Comparison of ENCODE assay signal across 8 mouse cellular contexts in genomic region chr10:82762756-82763681, GRCm38 (mm10). TPM values are rescaled to one million over a fixed set of nuclear protein-coding genes. Genes with fewer than 3 reads are reported as not detected.
DNase-seq lines count a peak whose midpoint lies in the region; ATAC-seq and TF ChIP-seq lines count a peak whose summit lies in the region.

No protein-coding gene starts in this region.

- no peaks in the 10 kb centered on the region for H3K27me3 ChIP-seq in heart, embryonic 10.5 days (ENCODE audit: insufficient read depth, poor library complexity, severe bottlenecking)
- no peaks in the 10 kb centered on the region for H3K27me3 ChIP-seq in embryonic facial prominence, embryonic 15.5 days
- H3K27me3 ChIP-seq in hindbrain, postnatal 0 days (ENCODE audit: insufficient read depth, low read length): no peaks in the 10 kb centered on the region
- H3K27me3 ChIP-seq in liver, embryonic 14.5 days (ENCODE audit: control insufficient read depth, insufficient read depth, low read length): no peaks in the 10 kb centered on the region
- no peaks in the 10 kb centered on the region for H3K27me3 ChIP-seq in neural tube, embryonic 15.5 days (replicated peaks)

- peaks cover 36% of the 10 kb centered on the region for H3K36me3 ChIP-seq in heart, embryonic 10.5 days
- H3K36me3 ChIP-seq in embryonic facial prominence, embryonic 15.5 days: peaks cover 30% of the 10 kb centered on the region
- peaks cover 10% of the 10 kb centered on the region; the same call in 1 of the 2 replicates for H3K36me3 ChIP-seq in hindbrain, postnatal 0 days (ENCODE audit: insufficient read depth, low read length)
- peaks cover 25% of the 10 kb centered on the region for H3K36me3 ChIP-seq in liver, embryonic 14.5 days (replicated peaks; ENCODE audit: control insufficient read depth, insufficient read depth, low read depth)
- peaks cover 20% of the 10 kb centered on the region for H3K36me3 ChIP-seq in neural tube, embryonic 15.5 days

- no peak for TF ChIP-seq EP300 in liver, embryonic 14.5 days (IDR thresholded peaks at IDR 0.05; ENCODE audit: low read depth)

- H3K4me3 ChIP-seq in heart, embryonic 10.5 days: peak overlapping the region; percentile 94
- peak overlapping the region; percentile 84 for H3K4me3 ChIP-seq in embryonic facial prominence, embryonic 15.5 days (replicated peaks)
- peak overlapping the region; percentile 88 for H3K4me3 ChIP-seq in hindbrain, postnatal 0 days (ENCODE audit: low read length)
- peak overlapping the region; percentile 72 to 85 for H3K4me3 ChIP-seq in liver, embryonic 14.5 days (ENCODE audit: insufficient read depth in 1 of 2, low read depth in 2 of 2, low read length in 2 of 2)
- peak overlapping the region; percentile 87 for H3K4me3 ChIP-seq in neural tube, embryonic 15.5 days (replicated peaks)

- H3K4me1 ChIP-seq in heart, embryonic 10.5 days: peaks cover 20% of the 10 kb centered on the region
- H3K4me1 ChIP-seq in embryonic facial prominence, embryonic 15.5 days: peaks cover 27% of the 10 kb centered on the region
- peaks cover 20% of the 10 kb centered on the region; the same call in 1 of the 2 replicates for H3K4me1 ChIP-seq in hindbrain, postnatal 0 days (ENCODE audit: insufficient read depth, low read length)
- H3K4me1 ChIP-seq in liver, embryonic 14.5 days (replicated peaks; ENCODE audit: control insufficient read depth in 2 of 2, insufficient read depth in 2 of 2, low read length in 1 of 2): peaks cover 9 to 32% of the 10 kb centered on the region in 2 experiments; a peak in 3 of 4 replicates
- peaks cover 45% of the 10 kb centered on the region for H3K4me1 ChIP-seq in neural tube, embryonic 15.5 days

- no peak for TF ChIP-seq CTCF in hindbrain, postnatal 0 days (IDR thresholded peaks at IDR 0.05; ENCODE audit: low read depth)
- TF ChIP-seq CTCF in liver, embryonic 14.5 days (IDR thresholded peaks at IDR 0.05; ENCODE audit: low read depth): no peak

- 0 out of 2 replicates have a peak, but pooled peaks have one; percentile 4 for ATAC-seq in embryonic facial prominence, embryonic 15.5 days (ENCODE audit: insufficient number of reproducible peaks, low FRiP score, low TSS enrichment, low read depth)
- ATAC-seq in hindbrain, postnatal 0 days: peak; percentile 15
- ATAC-seq in liver, embryonic 14.5 days (ENCODE audit: insufficient read depth): 0 out of 2 replicates have a peak, but pooled peaks have one; percentile 11
- ATAC-seq in neural tube, embryonic 15.5 days (ENCODE audit: low FRiP score): peak; percentile 45

- WGBS in heart, embryonic 10.5 days: under 1% methylated on average over 44 of the region's 48 CpGs
- WGBS in embryonic facial prominence, embryonic 15.5 days: under 1% methylated on average over 48 of the region's 48 CpGs
- 0% methylated on average over 26 of the region's 48 CpGs for WGBS in hindbrain, postnatal 0 days
- under 1% methylated on average over 48 of the region's 48 CpGs for WGBS in liver, embryonic 14.5 days (ENCODE audit: insufficient replicate concordance)
- 1% methylated on average over 37 of the region's 48 CpGs for WGBS in neural tube, embryonic 15.5 days

- DNase-seq in heart, embryonic 10.5 days (ENCODE audit: low spot score): no peak
- DNase-seq in heart, adult 8-10 months (ENCODE audit: low spot score): no peak
- DNase-seq in adrenal gland, postnatal 4 days (ENCODE audit: low spot score in 2 of 2): peak; percentile 9 to 23
- DNase-seq in hindbrain, postnatal 0 days (ENCODE audit: low spot score): peak; percentile 59
- no peak for DNase-seq in liver, embryonic 14.5 days (ENCODE audit: low read depth in 3 of 3, low spot score in 3 of 3)
- DNase-seq in urinary bladder, postnatal 36 days (ENCODE audit: low spot score in 2 of 2): peak; percentile 25 to 38

- peak overlapping the region; percentile 62 for H3K4me2 ChIP-seq in embryonic facial prominence, embryonic 15.5 days (replicated peaks)
- peak overlapping the region; percentile 64 for H3K4me2 ChIP-seq in hindbrain, postnatal 0 days (ENCODE audit: low read depth, low read length)
- peak overlapping the region; percentile 94 for H3K4me2 ChIP-seq in liver, embryonic 14.5 days (ENCODE audit: low read depth)
- H3K4me2 ChIP-seq in neural tube, embryonic 15.5 days: peak overlapping the region; percentile 79

- peak overlapping the region; percentile 100 for H3K27ac ChIP-seq in heart, embryonic 10.5 days
- peak overlapping the region; percentile 99 for H3K27ac ChIP-seq in embryonic facial prominence, embryonic 15.5 days (replicated peaks)
- peak overlapping the region; percentile 99 for H3K27ac ChIP-seq in hindbrain, postnatal 0 days
- peak overlapping the region; percentile 95 for H3K27ac ChIP-seq in liver, embryonic 14.5 days
- peak overlapping the region; percentile 99 for H3K27ac ChIP-seq in neural tube, embryonic 15.5 days (replicated peaks)

- H3K9me3 ChIP-seq in heart, embryonic 10.5 days: no peaks in the 10 kb centered on the region
- no peaks in the 10 kb centered on the region for H3K9me3 ChIP-seq in embryonic facial prominence, embryonic 15.5 days (replicated peaks)
- no peaks in the 10 kb centered on the region for H3K9me3 ChIP-seq in hindbrain, postnatal 0 days (ENCODE audit: low read length)
- no peaks in the 10 kb centered on the region for H3K9me3 ChIP-seq in liver, embryonic 14.5 days (ENCODE audit: control insufficient read depth, low read length)
- no peaks in the 10 kb centered on the region for H3K9me3 ChIP-seq in neural tube, embryonic 15.5 days (replicated peaks)

- H3K9ac ChIP-seq in embryonic facial prominence, embryonic 15.5 days: peak overlapping the region; percentile 98
- peak overlapping the region; percentile 82 for H3K9ac ChIP-seq in hindbrain, postnatal 0 days (replicated peaks; ENCODE audit: low read length)
- peak overlapping the region; percentile 99 for H3K9ac ChIP-seq in liver, embryonic 14.5 days (replicated peaks)
- H3K9ac ChIP-seq in neural tube, embryonic 15.5 days (replicated peaks): peak overlapping the region; percentile 97

RNA-seq across cellular contexts. Expression of gene Nfyb, which starts 0.9 kb away (rescaled TPM):
- 26.8 and 37.2 TPM in 2 replicates for polyA plus RNA-seq in heart, embryonic 10.5 days (2016; fragmentation: Nextera tagmentation; extraction: Ambion mirVana)
- 10 to 100 TPM; 13.0 to 16.0 (median 14.5) TPM for total RNA-seq in heart, adult 8-10 months (2022)
- 10 to 100 TPM; 31.3 to 34.0 TPM for total RNA-seq in adrenal gland, postnatal 4 days (2021)
- 42.2 and 42.4 TPM in 2 replicates for polyA plus RNA-seq in embryonic facial prominence, embryonic 15.5 days (2015; fragmentation: Nextera tagmentation; extraction: Ambion mirVana)
- 30.9 and 34.4 TPM in 2 replicates for total RNA-seq in hindbrain, postnatal 0 days (2014; rRNA removed)
- polyA plus RNA-seq in hindbrain, postnatal 0 days (2015; fragmentation: Nextera tagmentation; extraction: Ambion mirVana): 27.3 and 28.1 TPM in 2 replicates
- 14.4 and 22.0 TPM in 2 replicates for polyA plus RNA-seq in liver, embryonic 14.5 days (2012; rRNA removed)
- polyA plus RNA-seq in liver, embryonic 14.5 days (2014; fragmentation: Nextera tagmentation; extraction: Ambion mirVana): 31.9 and 32.4 TPM in 2 replicates
- 35.9 and 38.5 TPM in 2 replicates for polyA plus RNA-seq in neural tube, embryonic 15.5 days (2015; fragmentation: Nextera tagmentation; extraction: Ambion mirVana)

Comparison
In these comparisons a context has a peak if more than half of its experiments do, and no peak if none do; other contexts are left out.
1. DNase-seq: peak in adrenal gland, postnatal 4 days (2 of 2), hindbrain, postnatal 0 days (single experiment) and urinary bladder, postnatal 36 days (2 of 2); none in heart, embryonic 10.5 days (single experiment), heart, adult 8-10 months (single experiment) and liver, embryonic 14.5 days (0 of 3).
2. Peak in every context shown above with its lines, with median percentiles within 50 percentile points of each other: H3K27ac ChIP-seq, H3K4me3 ChIP-seq, ATAC-seq, H3K4me2 ChIP-seq and H3K9ac ChIP-seq.